Mouse (Mus musculus) intestine, embryonic 16.5 days (tissue): Measurements from ENCODE around the gene Cdh9. TPM values are rescaled to one million over a fixed set of nuclear protein-coding genes. Genes with fewer than 3 reads are reported as not detected.
A peak's percentile ranks its signal among the peaks of the same experiment; 100 is the strongest.

ENCODE experiments used
- ATAC-seq: fragments of 200-750 bp; cut with Nextera tagmentation; 2 replicates; pipeline ENCODE4 v1.8.0; 2017; ENCODE audit warnings: moderate TSS enrichment, moderate library complexity
- H3K27ac ChIP-seq: fragments of 300-500 bp; sonication (generic); 2 replicates; pipeline ENCODE4 v1.5.1; 2014; ENCODE audit warnings: mild to moderate bottlenecking, low read length
- H3K27me3 ChIP-seq: fragments of 300-500 bp; sonication (generic); replicated peaks from 2 replicates; pipeline ENCODE4 v1.6.1; 2014; ENCODE audit warnings: low read length, control low read depth, mixed read lengths; ENCODE audit not compliant: control insufficient read depth, insufficient read depth
- H3K36me3 ChIP-seq: fragments of 300-500 bp; sonication (generic); 2 replicates; pipeline ENCODE4 v1.6.1; 2014; ENCODE audit warnings: low read length, control low read depth; ENCODE audit not compliant: control insufficient read depth, insufficient read depth
- H3K4me1 ChIP-seq: fragments of 300-500 bp; sonication (generic); 2 replicates; pipeline ENCODE4 v1.6.1; 2014; ENCODE audit warnings: low read length, control low read depth, mixed read lengths; ENCODE audit not compliant: control insufficient read depth, insufficient read depth
- H3K4me2 ChIP-seq: fragments of 300-500 bp; sonication (generic); 2 replicates; pipeline ENCODE4 v1.6.1; 2014; ENCODE audit warnings: low read depth, low read length, control low read depth
- H3K4me3 ChIP-seq: fragments of 300-500 bp; sonication (generic); 2 replicates; pipeline ENCODE4 v1.5.1; 2014; ENCODE audit warnings: mild to moderate bottlenecking, low read length
- H3K9ac ChIP-seq: fragments of 300-500 bp; sonication (generic); 2 replicates; pipeline ENCODE4 v1.6.1; 2014; ENCODE audit warnings: low read depth, low read length
- H3K9me3 ChIP-seq: fragments of 300-500 bp; sonication (generic); 2 replicates; pipeline ENCODE4 v1.6.1; 2016; ENCODE audit warnings: low read length, control low read depth; ENCODE audit not compliant: control insufficient read depth
- WGBS: fragments of 180-500 bp; shearing (Covaris S2); extraction: QIAGEN DNeasy Blood & Tissue Kit; methylation state at CpG from one replicate; pipeline ENCODE4 v1.1.7; 2014; 5-methylcytosine and 5-hydroxymethylcytosine counted together
- polyA plus RNA-seq: library from polyadenylated mRNA; unstranded; fragments of >200 nt; fragmentation: Nextera tagmentation; extraction: Ambion mirVana; gene quantifications from 2 replicates; pipeline ENCODE4 v1.2.1, GENCODE M21; 2015

The Cdh9 gene
- 0.77 and 0.89 TPM in 2 replicates for polyA plus RNA-seq

- Histone ChIP-seq H3K27ac (no peak within 1 kb of the TSS), H3K36me3 (no peaks in the 10 kb centered on the region), H3K4me2 (peak within 1 kb of the TSS; percentile 60), H3K4me3 (peak within 1 kb of the TSS; percentile 49), H3K27me3 (no peaks in the 10 kb centered on the region), H3K9me3 (no peaks in the 10 kb centered on the region), H3K4me1 (no peaks in the 10 kb centered on the region), H3K9ac (peak within 1 kb of the TSS; percentile 39; the same call in 1 of the 2 replicates)
- 2% methylated on average over 14 of the region's 14 CpGs for WGBS
- peak; percentile 98 for ATAC-seq
Measured at GRCm38 (mm10) chr15:16728470-16729011, at the start of gene Cdh9. Gene Cdh9, plus strand, starts transcription at chr15:16728756.

DNA sequence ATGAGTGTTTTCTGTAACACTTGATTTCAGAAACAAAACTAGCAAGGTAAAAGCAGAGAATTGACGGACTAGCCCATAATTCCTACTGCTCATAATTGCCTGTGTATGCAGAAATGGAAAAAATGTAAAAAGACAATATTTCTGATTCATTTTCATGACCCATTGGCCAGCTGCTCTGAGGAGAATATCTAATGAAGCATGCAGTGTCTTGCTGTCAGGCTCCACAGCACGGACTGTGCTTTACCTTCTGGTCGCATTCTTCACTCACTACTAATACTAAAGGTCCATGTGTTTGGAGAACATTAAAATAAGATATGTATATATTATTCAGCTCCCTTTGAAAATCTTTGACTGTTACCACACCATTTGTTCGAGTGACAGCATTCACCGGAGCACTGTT, 49.5 kb upstream of the Cdh9 start:
- no peak overlapping the region for H3K9ac ChIP-seq
- 79% methylated on average over 5 of the region's 5 CpGs for WGBS

DNA sequence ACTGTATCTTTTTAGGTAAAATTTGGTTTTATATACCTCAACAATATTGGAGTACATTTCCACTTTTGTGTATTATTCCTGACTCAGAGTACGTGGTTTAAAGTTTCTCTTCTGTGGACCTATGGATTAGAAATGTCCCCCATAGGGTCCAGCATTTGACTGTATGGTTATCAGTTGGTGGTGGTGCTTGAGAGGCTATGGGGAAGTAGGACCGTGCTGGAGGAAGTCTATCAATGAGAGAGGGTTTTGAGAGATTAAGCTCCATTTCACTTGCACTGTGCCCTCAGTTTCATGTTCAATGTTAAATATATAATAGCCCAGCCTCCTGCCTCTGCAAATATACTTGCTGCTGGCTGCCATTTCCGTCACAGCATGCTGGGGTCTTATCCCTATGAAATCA, 28.7 kb upstream of the Cdh9 start:
- Histone ChIP-seq H3K36me3 (no peaks in the 10 kb centered on the region), H3K9me3 (no peaks in the 10 kb centered on the region), H3K27ac (no peak overlapping the region), H3K9ac (no peak overlapping the region), H3K4me3 (no peak overlapping the region), H3K4me1 (no peaks in the 10 kb centered on the region), H3K27me3 (no peaks in the 10 kb centered on the region), H3K4me2 (no peak overlapping the region)
- no peak for ATAC-seq
- 82% methylated on average over 3 of the region's 3 CpGs for WGBS

More for the DNA sequence above, 49.5 kb upstream of the Cdh9 start:
- Histone ChIP-seq H3K9me3 (no peaks in the 10 kb centered on the region), H3K4me2 (no peak overlapping the region), H3K4me3 (no peak overlapping the region), H3K4me1 (no peaks in the 10 kb centered on the region), H3K27me3 (no peaks in the 10 kb centered on the region), H3K27ac (no peak overlapping the region), H3K36me3 (no peaks in the 10 kb centered on the region)
- ATAC-seq = no peak

- H3K27ac ChIP-seq = no peak overlapping the region
- H3K4me2 ChIP-seq = no peak overlapping the region
- no peaks in the 10 kb centered on the region for H3K27me3 ChIP-seq
- no peaks in the 10 kb centered on the region for H3K36me3 ChIP-seq
- ATAC-seq = no peak
- 48% methylated on average over 1 of the region's 1 CpGs for WGBS
- H3K4me3 ChIP-seq = no peak overlapping the region
- no peaks in the 10 kb centered on the region for H3K9me3 ChIP-seq
- no peaks in the 10 kb centered on the region for H3K4me1 ChIP-seq
- H3K9ac ChIP-seq = no peak overlapping the region
Measured at GRCm38 (mm10) chr15:16702340-16702739, 26.2 kb upstream of the Cdh9 start.

DNA sequence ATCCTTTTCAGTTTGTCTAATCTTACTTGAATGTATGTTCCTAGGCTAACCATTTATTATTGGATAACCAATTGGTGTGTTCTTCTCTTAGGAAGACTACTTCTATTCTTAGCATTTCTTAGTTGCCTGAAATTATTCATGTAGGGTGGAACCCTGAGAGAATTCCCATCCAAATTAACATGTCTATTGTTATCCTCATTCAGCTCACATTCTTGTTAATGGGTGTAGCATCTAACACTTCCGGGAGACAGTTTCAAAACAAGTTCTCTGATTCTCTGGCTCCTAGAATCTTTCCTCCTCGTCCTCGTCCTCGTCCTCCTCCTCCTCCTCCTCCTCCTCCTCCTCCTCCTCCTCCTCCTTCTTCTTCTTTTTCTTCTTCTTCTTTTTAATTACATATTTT, 10.5 kb downstream of the Cdh9 start:
- no peak for ATAC-seq
- Histone ChIP-seq H3K36me3 (no peaks in the 10 kb centered on the region), H3K27ac (no peak overlapping the region), H3K4me3 (no peak overlapping the region), H3K4me1 (no peaks in the 10 kb centered on the region), H3K4me2 (no peak overlapping the region), H3K9ac (no peak overlapping the region), H3K27me3 (no peaks in the 10 kb centered on the region), H3K9me3 (no peaks in the 10 kb centered on the region)
- 79% methylated on average over 4 of the region's 4 CpGs for WGBS

- no peak overlapping the region for H3K4me3 ChIP-seq
Measured at GRCm38 (mm10) chr15:16746672-16747071, 18.1 kb downstream of the Cdh9 start.

GRCm38 (mm10) chr15:16763252-16763651, 34.7 kb downstream of the Cdh9 start:
- H3K4me3 ChIP-seq = no peak overlapping the region

More at GRCm38 (mm10) chr15:16746672-16747071, 18.1 kb downstream of the Cdh9 start:
- H3K9ac ChIP-seq = no peak overlapping the region
- H3K4me2 ChIP-seq = no peak overlapping the region
- H3K36me3 ChIP-seq = no peaks in the 10 kb centered on the region
- H3K27ac ChIP-seq = no peak overlapping the region
- 90% methylated on average over 1 of the region's 1 CpGs for WGBS
- no peak for ATAC-seq
- H3K4me1 ChIP-seq = no peaks in the 10 kb centered on the region
- no peaks in the 10 kb centered on the region for H3K27me3 ChIP-seq
- no peaks in the 10 kb centered on the region for H3K9me3 ChIP-seq

GRCm38 (mm10) chr15:16784575-16784974, 56.0 kb downstream of the Cdh9 start:
- Histone ChIP-seq H3K27me3 (no peaks in the 10 kb centered on the region), H3K36me3 (no peaks in the 10 kb centered on the region), H3K9ac (no peak overlapping the region), H3K4me1 (no peaks in the 10 kb centered on the region), H3K4me2 (no peak overlapping the region), H3K4me3 (no peak overlapping the region), H3K9me3 (no peaks in the 10 kb centered on the region), H3K27ac (no peak overlapping the region)
- WGBS = 43% methylated on average over 1 of the region's 1 CpGs
- no peak for ATAC-seq

More at GRCm38 (mm10) chr15:16763252-16763651, 34.7 kb downstream of the Cdh9 start:
- Histone ChIP-seq H3K4me1 (no peaks in the 10 kb centered on the region), H3K36me3 (no peaks in the 10 kb centered on the region), H3K27me3 (no peaks in the 10 kb centered on the region), H3K9ac (no peak overlapping the region), H3K9me3 (no peaks in the 10 kb centered on the region), H3K27ac (no peak overlapping the region), H3K4me2 (no peak overlapping the region)
- ATAC-seq = no peak
- 82% methylated on average over 3 of the region's 3 CpGs for WGBS

GRCm38 (mm10) chr15:16792857-16793256, 64.3 kb downstream of the Cdh9 start:
- no peak overlapping the region for H3K9ac ChIP-seq
- H3K4me2 ChIP-seq = no peak overlapping the region
- no peaks in the 10 kb centered on the region for H3K27me3 ChIP-seq
- no peaks in the 10 kb centered on the region for H3K4me1 ChIP-seq
- 88% methylated on average over 3 of the region's 3 CpGs for WGBS
- no peaks in the 10 kb centered on the region for H3K36me3 ChIP-seq
- no peak overlapping the region for H3K27ac ChIP-seq
- H3K4me3 ChIP-seq = no peak overlapping the region
- no peaks in the 10 kb centered on the region for H3K9me3 ChIP-seq
- no peak for ATAC-seq

DNA sequence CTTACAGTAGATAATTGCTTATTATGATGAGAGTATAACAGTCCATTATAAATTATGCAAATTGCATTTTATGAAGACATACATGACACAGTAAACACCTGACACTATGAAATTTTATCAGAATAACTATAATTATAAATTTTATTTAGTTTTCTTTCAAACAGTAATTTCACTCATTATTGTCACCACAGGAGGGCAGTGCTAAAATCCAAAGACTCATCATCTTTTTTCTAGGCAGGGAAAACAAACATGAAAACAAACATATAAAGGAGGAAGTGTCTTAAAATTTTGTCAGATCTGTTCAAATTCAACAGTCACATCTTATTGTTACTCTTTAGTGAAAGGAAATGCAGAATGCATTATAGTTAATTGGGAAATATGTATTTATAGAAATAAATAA, 72.7 kb downstream of the Cdh9 start:
- H3K9me3 ChIP-seq = no peaks in the 10 kb centered on the region
- H3K27ac ChIP-seq = no peak overlapping the region
- H3K36me3 ChIP-seq = no peaks in the 10 kb centered on the region
- no peaks in the 10 kb centered on the region for H3K4me1 ChIP-seq
- no peak overlapping the region for H3K4me2 ChIP-seq
- no peaks in the 10 kb centered on the region for H3K27me3 ChIP-seq
- H3K9ac ChIP-seq = no peak overlapping the region
- ATAC-seq = no peak
- no peak overlapping the region for H3K4me3 ChIP-seq
